In genomic region chr9:122805845-122806341, GRCm38 (mm10) we compare ENCODE assay signal across 9 mouse cellular contexts. TPM values are rescaled to one million over a fixed set of nuclear protein-coding genes. Genes with fewer than 3 reads are reported as not detected.
DNase-seq lines count a peak whose midpoint lies in the region; ATAC-seq lines count a peak whose summit lies in the region.
"Had no signal": no experiment of that assay in that cellular context is flagged by ENCODE, and none has a peak within 500 bp of the region (broad histone marks: within the 10 kb centered on the region; RNA-seq: fewer than 3 reads in every experiment).

No protein-coding gene starts in this region.

- H3K9me3 ChIP-seq in kidney, embryonic 14.5 days (ENCODE audit: control insufficient read depth, low read length), result no peaks in the 10 kb centered on the region
- no peaks in the 10 kb centered on the region for H3K9me3 ChIP-seq in embryonic facial prominence, embryonic 10.5 days
- H3K9me3 ChIP-seq in intestine, embryonic 15.5 days, result no peaks in the 10 kb centered on the region
- no peaks in the 10 kb centered on the region for H3K9me3 ChIP-seq in midbrain, embryonic 16.5 days (replicated peaks; ENCODE audit: control insufficient read depth, low read length, poor library complexity, severe bottlenecking)

- peaks cover 7% of the 10 kb centered on the region; the same call in 1 of the 2 replicates for H3K4me1 ChIP-seq in kidney, embryonic 14.5 days (ENCODE audit: control insufficient read depth, insufficient read depth, low read length)
- peaks cover 14% of the 10 kb centered on the region for H3K4me1 ChIP-seq in embryonic facial prominence, embryonic 10.5 days
- 0 out of 2 replicates have a peak, but pooled peaks cover 8% of the 10 kb centered on the region for H3K4me1 ChIP-seq in intestine, embryonic 15.5 days (replicated peaks)
- H3K4me1 ChIP-seq in midbrain, embryonic 16.5 days (ENCODE audit: control insufficient read depth, insufficient read depth, low read length), result peaks cover 9% of the 10 kb centered on the region

- no peak for DNase-seq in kidney, adult 18-20 months
- DNase-seq in embryonic facial prominence, embryonic 10.5 days (ENCODE audit: low spot score), result no peak
- no peak for DNase-seq in right cerebral cortex, postnatal 14 days
- no peak for DNase-seq in gastrocnemius, postnatal 36 days
- no peak for DNase-seq in layer of hippocampus, adult 9-11 months

- ATAC-seq in kidney, embryonic 14.5 days (ENCODE audit: low FRiP score, low TSS enrichment), result no peak
- no peak; the same call in 1 of the 2 replicates for ATAC-seq in intestine, embryonic 15.5 days
- no peak; the same call in 1 of the 2 replicates for ATAC-seq in midbrain, embryonic 16.5 days

- 14% methylated on average over 10 of the region's 10 CpGs for WGBS in kidney, embryonic 14.5 days
- 14% methylated on average over 10 of the region's 10 CpGs for WGBS in embryonic facial prominence, embryonic 10.5 days
- 10% methylated on average over 10 of the region's 10 CpGs for WGBS in intestine, embryonic 15.5 days
- WGBS in midbrain, embryonic 16.5 days, result 9% methylated on average over 10 of the region's 10 CpGs

- H3K4me3 ChIP-seq in kidney, embryonic 14.5 days (ENCODE audit: low read length), result peak overlapping the region; percentile 55
- H3K4me3 ChIP-seq in embryonic facial prominence, embryonic 10.5 days, result peak overlapping the region; percentile 76
- H3K4me3 ChIP-seq in intestine, embryonic 15.5 days (replicated peaks), result peak overlapping the region; percentile 70
- peak overlapping the region; percentile 64 for H3K4me3 ChIP-seq in midbrain, embryonic 16.5 days (ENCODE audit: low read depth, low read length)

- H3K27me3 ChIP-seq in kidney, embryonic 14.5 days (ENCODE audit: control insufficient read depth, insufficient read depth, low read length), result no peaks in the 10 kb centered on the region
- H3K27me3 ChIP-seq in embryonic facial prominence, embryonic 10.5 days (replicated peaks; ENCODE audit: low read depth, poor library complexity, severe bottlenecking), result no peaks in the 10 kb centered on the region
- no peaks in the 10 kb centered on the region for H3K27me3 ChIP-seq in intestine, embryonic 15.5 days (replicated peaks)
- no peaks in the 10 kb centered on the region for H3K27me3 ChIP-seq in midbrain, embryonic 16.5 days (ENCODE audit: control insufficient read depth, insufficient read depth, low read depth, low read length)

- peak overlapping the region; percentile 76 for H3K27ac ChIP-seq in kidney, embryonic 14.5 days (ENCODE audit: low read depth, low read length)
- peak overlapping the region; percentile 89 for H3K27ac ChIP-seq in embryonic facial prominence, embryonic 10.5 days (replicated peaks)
- H3K27ac ChIP-seq in intestine, embryonic 15.5 days, result peak overlapping the region; percentile 91
- H3K27ac ChIP-seq in midbrain, embryonic 16.5 days (ENCODE audit: low read length), result peak overlapping the region; percentile 93

- H3K4me2 ChIP-seq in kidney, embryonic 14.5 days (replicated peaks; ENCODE audit: low read depth, low read length), result peak overlapping the region; percentile 56
- H3K4me2 ChIP-seq in intestine, embryonic 15.5 days (replicated peaks), result peak overlapping the region; percentile 92
- peak overlapping the region; percentile 91 for H3K4me2 ChIP-seq in midbrain, embryonic 16.5 days (ENCODE audit: low read length)

- peak overlapping the region; percentile 72 for H3K9ac ChIP-seq in kidney, embryonic 14.5 days (ENCODE audit: low read depth, low read length)
- H3K9ac ChIP-seq in intestine, embryonic 15.5 days, result peak overlapping the region; percentile 79
- peak overlapping the region; percentile 93 for H3K9ac ChIP-seq in midbrain, embryonic 16.5 days (ENCODE audit: low read depth, low read length)

- H3K36me3 ChIP-seq in kidney, embryonic 14.5 days (ENCODE audit: control insufficient read depth, insufficient read depth, low read length), result no peaks in the 10 kb centered on the region
- H3K36me3 ChIP-seq in embryonic facial prominence, embryonic 10.5 days (replicated peaks), result peaks cover 3% of the 10 kb centered on the region; the same call in 1 of the 2 replicates
- no peaks in the 10 kb centered on the region for H3K36me3 ChIP-seq in intestine, embryonic 15.5 days
- H3K36me3 ChIP-seq in midbrain, embryonic 16.5 days (ENCODE audit: control insufficient read depth, insufficient read depth, low read length), result no peaks in the 10 kb centered on the region

- intact Hi-C loops in gastrocnemius, postnatal 36 days (cut with DNase I), result no loop called here

RNA-seq across cellular contexts. Expression of gene Tcaim, which starts 0.6 kb away (rescaled TPM):
- 3.9 and 6.3 TPM in 2 replicates for polyA plus RNA-seq in kidney, embryonic 14.5 days (2014; fragmentation: Nextera tagmentation; extraction: Ambion mirVana)
- polyA plus RNA-seq in embryonic facial prominence, embryonic 10.5 days (2016; fragmentation: Nextera tagmentation; extraction: Ambion mirVana), result 4.2 and 5.7 TPM in 2 replicates
- 5.1 and 5.7 TPM in 2 replicates for polyA plus RNA-seq in intestine, embryonic 15.5 days (2015; fragmentation: Nextera tagmentation; extraction: Ambion mirVana)
- polyA plus RNA-seq in midbrain, embryonic 16.5 days (2015; fragmentation: Nextera tagmentation; extraction: Ambion mirVana), result 9.3 and 9.9 TPM in 2 replicates
- total RNA-seq in gastrocnemius, postnatal 36 days (2021), result 10 to 100 TPM; 22.4 to 26.4 TPM

RNA-seq across cellular contexts. Expression of gene Gm35549, which starts 37.9 kb away (rescaled TPM):
- 0.37 TPM in 2 replicates for polyA plus RNA-seq in kidney, embryonic 14.5 days (2014; fragmentation: Nextera tagmentation; extraction: Ambion mirVana)
- 0.26 TPM in 1 of 2 replicates, not detected in the other for polyA plus RNA-seq in embryonic facial prominence, embryonic 10.5 days (2016; fragmentation: Nextera tagmentation; extraction: Ambion mirVana)
- polyA plus RNA-seq in intestine, embryonic 15.5 days (2015; fragmentation: Nextera tagmentation; extraction: Ambion mirVana), result 0.29 TPM in 1 of 2 replicates, not detected in the other
- polyA plus RNA-seq in midbrain, embryonic 16.5 days (2015; fragmentation: Nextera tagmentation; extraction: Ambion mirVana), result 0.63 TPM in 1 of 2 replicates, not detected in the other
- not detected for total RNA-seq in gastrocnemius, postnatal 36 days (2021)
- total RNA-seq: layer of hippocampus, adult 8-10 months had no signal

RNA-seq across cellular contexts. Expression of gene Topaz1, which starts 58.7 kb away (rescaled TPM):
- not detected in 2 replicates for polyA plus RNA-seq in kidney, embryonic 14.5 days (2014; fragmentation: Nextera tagmentation; extraction: Ambion mirVana)
- not detected in 2 replicates for polyA plus RNA-seq in embryonic facial prominence, embryonic 10.5 days (2016; fragmentation: Nextera tagmentation; extraction: Ambion mirVana)
- not detected in 2 replicates for polyA plus RNA-seq in intestine, embryonic 15.5 days (2015; fragmentation: Nextera tagmentation; extraction: Ambion mirVana)
- not detected in 2 replicates for polyA plus RNA-seq in midbrain, embryonic 16.5 days (2015; fragmentation: Nextera tagmentation; extraction: Ambion mirVana)
- total RNA-seq in gastrocnemius, postnatal 36 days (2021), result not detected
- total RNA-seq: layer of hippocampus, adult 8-10 months had no signal

RNA-seq across cellular contexts. Expression of gene Zfp445, which starts 59.9 kb away (rescaled TPM):
- polyA plus RNA-seq in kidney, embryonic 14.5 days (2014; fragmentation: Nextera tagmentation; extraction: Ambion mirVana), result 28.2 and 66.0 TPM in 2 replicates
- 84.8 and 85.6 TPM in 2 replicates for polyA plus RNA-seq in embryonic facial prominence, embryonic 10.5 days (2016; fragmentation: Nextera tagmentation; extraction: Ambion mirVana)
- polyA plus RNA-seq in intestine, embryonic 15.5 days (2015; fragmentation: Nextera tagmentation; extraction: Ambion mirVana), result 46.6 and 48.3 TPM in 2 replicates
- 121 and 131 TPM in 2 replicates for polyA plus RNA-seq in midbrain, embryonic 16.5 days (2015; fragmentation: Nextera tagmentation; extraction: Ambion mirVana)
- total RNA-seq in gastrocnemius, postnatal 36 days (2021), result 10 to 100 TPM; 27.6 to 35.0 TPM
